Mouse (Mus musculus): Measurements from ENCODE around the gene Fzd7. TPM values are rescaled to one million over a fixed set of nuclear protein-coding genes. Genes with fewer than 3 reads are reported as not detected.

Fzd7 gene
- total RNA-seq, 2 experiments from 2014 or later = 5.4 to 6.7 TPM

GRCm38 (mm10) chr1:59480821-59481455 is 1.3 kb upstream of the Fzd7 start:
- H3K4me3 ChIP-seq = peak overlapping the region; percentile 67
- H3K27ac ChIP-seq = peak overlapping the region; percentile 66
- TF ChIP-seq CTCF (conservative IDR thresholded peaks at IDR 0.05) = no peak
- no peak for DNase-seq (ENCODE audit: low spot score in 2 of 2)

- TF ChIP-seq CTCF (conservative IDR thresholded peaks at IDR 0.05) = peak; percentile 27
- peak; percentile 80 to 87 for DNase-seq (ENCODE audit: low spot score in 2 of 2)
- Histone ChIP-seq H3K27ac (peak overlapping the region; percentile 79), H3K4me3 (peak overlapping the region; percentile 67)
Measured at GRCm38 (mm10) chr1:59481456-59482291, 550 bp upstream of the Fzd7 start.

GRCm38 (mm10) chr1:59482696-59483520 is 684 bp downstream of the Fzd7 start:
- peak overlapping the region; percentile 79 for H3K27ac ChIP-seq
- H3K4me3 ChIP-seq = peak overlapping the region; percentile 67
- no peak for DNase-seq (ENCODE audit: low spot score in 2 of 2)
- no peak for TF ChIP-seq CTCF (conservative IDR thresholded peaks at IDR 0.05)

- peak overlapping the region; percentile 67 for H3K4me3 ChIP-seq
- peak overlapping the region; percentile 79; the same call in 1 of the 2 replicates for H3K27ac ChIP-seq
- peak; percentile 82 for TF ChIP-seq CTCF (conservative IDR thresholded peaks at IDR 0.05)
- DNase-seq (ENCODE audit: low spot score in 2 of 2) = peak; percentile 52 to 67
Measured at GRCm38 (mm10) chr1:59483521-59484245, 1.5 kb downstream of the Fzd7 start.

GRCm38 (mm10) chr1:59484314-59484713 is 2.1 kb downstream of the Fzd7 start:
- peak overlapping the region; percentile 59 for H3K27ac ChIP-seq
- no peak for DNase-seq (ENCODE audit: low spot score in 2 of 2)

GRCm38 (mm10) chr1:59484791-59485785 is 2.9 kb downstream of the Fzd7 start:
- Histone ChIP-seq H3K4me3 (peak overlapping the region; percentile 67; the same call in 1 of the 2 replicates), H3K27ac (peak overlapping the region; percentile 59)
- no peak for TF ChIP-seq CTCF (conservative IDR thresholded peaks at IDR 0.05)
- no peak for DNase-seq (ENCODE audit: low spot score in 2 of 2)

More at GRCm38 (mm10) chr1:59484314-59484713, 2.1 kb downstream of the Fzd7 start:
- H3K4me3 ChIP-seq = peak overlapping the region; percentile 67; the same call in 1 of the 2 replicates
- TF ChIP-seq CTCF (conservative IDR thresholded peaks at IDR 0.05) = no peak

GRCm38 (mm10) chr1:59485803-59486202 is 3.6 kb downstream of the Fzd7 start:
- H3K4me3 ChIP-seq = peak overlapping the region; percentile 26; the same call in 1 of the 2 replicates
- no peak for DNase-seq (ENCODE audit: low spot score in 2 of 2)
- H3K27ac ChIP-seq = peak overlapping the region; percentile 59
- TF ChIP-seq CTCF (conservative IDR thresholded peaks at IDR 0.05) = no peak

- DNase-seq (ENCODE audit: low spot score in 2 of 2) = no peak
- no peak for TF ChIP-seq CTCF (conservative IDR thresholded peaks at IDR 0.05)
- Histone ChIP-seq H3K4me3 (no peak overlapping the region), H3K27ac (no peak overlapping the region)
Measured at GRCm38 (mm10) chr1:59487651-59488051, 5.4 kb downstream of the Fzd7 start.

- no peak overlapping the region for H3K4me3 ChIP-seq
- no peak for DNase-seq (ENCODE audit: low spot score in 2 of 2)
- no peak for TF ChIP-seq CTCF (conservative IDR thresholded peaks at IDR 0.05)
- H3K27ac ChIP-seq = no peak overlapping the region
Measured at GRCm38 (mm10) chr1:59488481-59488880, 6.3 kb downstream of the Fzd7 start.

- no peak for TF ChIP-seq CTCF (conservative IDR thresholded peaks at IDR 0.05)
- no peak for DNase-seq (ENCODE audit: low spot score in 2 of 2)
- H3K4me3 ChIP-seq = no peak overlapping the region
- H3K27ac ChIP-seq = no peak overlapping the region
Measured at GRCm38 (mm10) chr1:59488991-59489390, 6.8 kb downstream of the Fzd7 start.

GRCm38 (mm10) chr1:59491517-59491916 is 9.3 kb downstream of the Fzd7 start:
- no peak for DNase-seq (ENCODE audit: low spot score in 2 of 2)
- TF ChIP-seq CTCF (conservative IDR thresholded peaks at IDR 0.05) = no peak
- Histone ChIP-seq H3K27ac (no peak overlapping the region), H3K4me3 (no peak overlapping the region)
